In genomic region chr19:21520280-21520679, GRCm38 (mm10) we compare ENCODE assay signal across 21 mouse cellular contexts. TPM values are rescaled to one million over a fixed set of nuclear protein-coding genes. Genes with fewer than 3 reads are reported as not detected.
A peak's percentile ranks its signal among the peaks of the same experiment; 100 is the strongest.
DNase-seq lines count a peak whose midpoint lies in the region; ATAC-seq and TF ChIP-seq lines count a peak whose summit lies in the region.
"Had no signal": no experiment of that assay in that cellular context is flagged by ENCODE, and none has a peak within 500 bp of the region (broad histone marks: within the 10 kb centered on the region; RNA-seq: fewer than 3 reads in every experiment).

No protein-coding gene starts in this region.

- no peaks in the 10 kb centered on the region for H3K27me3 ChIP-seq in midbrain, embryonic 11.5 days (ENCODE audit: control insufficient read depth, insufficient read depth, low read length)
- no peaks in the 10 kb centered on the region for H3K27me3 ChIP-seq in liver, postnatal 0 days (ENCODE audit: insufficient read depth, low read length)
- H3K27me3 ChIP-seq: embryonic facial prominence, embryonic 12.5 days; forebrain, embryonic 13.5 days; forebrain, embryonic 15.5 days had no signal

- 73% methylated on average over 2 of the region's 2 CpGs for WGBS in midbrain, embryonic 11.5 days
- WGBS in liver, postnatal 0 days (ENCODE audit: insufficient replicate concordance), result 50% methylated on average over 2 of the region's 2 CpGs

- no peaks in the 10 kb centered on the region for H3K4me1 ChIP-seq in midbrain, embryonic 11.5 days (ENCODE audit: control insufficient read depth, insufficient read depth, low read length)
- no peaks in the 10 kb centered on the region for H3K4me1 ChIP-seq in liver, postnatal 0 days (ENCODE audit: insufficient read depth)
- H3K4me1 ChIP-seq: embryonic facial prominence, embryonic 10.5 days; embryonic facial prominence, embryonic 12.5 days; forebrain, embryonic 13.5 days; forebrain, embryonic 15.5 days had no signal

- DNase-seq in 416B (ENCODE audit: low read depth), result peak; percentile 71
- no peak for DNase-seq in midbrain, embryonic 11.5 days (ENCODE audit: low spot score, missing footprints)
- no peak for DNase-seq in liver, postnatal 0 days
- DNase-seq: adrenal gland, adult 2 months; adrenal gland, postnatal 10 days; adrenal gland, postnatal 25 days; cerebellum, adult 11 months; cerebellum, adult 18-20 months; cerebellum, adult 8-10 months; cerebellum, adult 9-11 months; cerebellum, postnatal 14 days; cerebellum, postnatal 36 days; forebrain, postnatal 0 days had no signal

- ATAC-seq in common myeloid progenitor, adult 5-6 weeks (replicated peaks; ENCODE audit: low read depth, poor library complexity, severe bottlenecking), result peak; percentile 36; the same call in 1 of the 2 replicates
- peak; percentile 48; the same call in 1 of the 2 replicates for ATAC-seq in megakaryocyte progenitor cell, adult 5-6 weeks (replicated peaks; ENCODE audit: poor library complexity)
- no peak for ATAC-seq in midbrain, embryonic 11.5 days (ENCODE audit: low FRiP score)
- no peak for ATAC-seq in liver, postnatal 0 days
- ATAC-seq: activated CD4-positive, CD25-positive, alpha-beta regulatory T cell, adult 4 months; forebrain, embryonic 13.5 days; forebrain, embryonic 15.5 days; forebrain, postnatal 0 days had no signal

- TF ChIP-seq CTCF in liver, postnatal 0 days (IDR thresholded peaks at IDR 0.05; ENCODE audit: low read depth), result no peak

- H3K4me3 ChIP-seq in midbrain, embryonic 11.5 days (ENCODE audit: low read depth, low read length), result no peak overlapping the region
- no peak overlapping the region for H3K4me3 ChIP-seq in liver, postnatal 0 days (ENCODE audit: low read depth, low read length)
- H3K4me3 ChIP-seq: embryonic facial prominence, embryonic 10.5 days; embryonic facial prominence, embryonic 12.5 days; forebrain, embryonic 13.5 days; forebrain, embryonic 15.5 days had no signal

- TF ChIP-seq EP300 in liver, postnatal 0 days (IDR thresholded peaks at IDR 0.05; ENCODE audit: low read depth), result no peak

- H3K9ac ChIP-seq in midbrain, embryonic 11.5 days (ENCODE audit: low read length), result no peak overlapping the region
- H3K9ac ChIP-seq in liver, postnatal 0 days (replicated peaks), result no peak overlapping the region
- H3K9ac ChIP-seq: embryonic facial prominence, embryonic 12.5 days; forebrain, embryonic 13.5 days; forebrain, embryonic 15.5 days; forebrain, postnatal 0 days had no signal

- no peaks in the 10 kb centered on the region for H3K9me3 ChIP-seq in midbrain, embryonic 11.5 days (ENCODE audit: control insufficient read depth, low read length)
- no peaks in the 10 kb centered on the region for H3K9me3 ChIP-seq in liver, postnatal 0 days (ENCODE audit: low read length)
- H3K9me3 ChIP-seq: embryonic facial prominence, embryonic 10.5 days; embryonic facial prominence, embryonic 12.5 days; forebrain, embryonic 13.5 days; forebrain, embryonic 15.5 days had no signal

- H3K36me3 ChIP-seq in midbrain, embryonic 11.5 days (ENCODE audit: control insufficient read depth, insufficient read depth, low read length), result no peaks in the 10 kb centered on the region
- no peaks in the 10 kb centered on the region for H3K36me3 ChIP-seq in liver, postnatal 0 days (replicated peaks; ENCODE audit: insufficient read depth, low read length)
- H3K36me3 ChIP-seq: embryonic facial prominence, embryonic 10.5 days; embryonic facial prominence, embryonic 12.5 days; forebrain, embryonic 15.5 days had no signal

- no peak overlapping the region for H3K4me2 ChIP-seq in midbrain, embryonic 11.5 days
- H3K4me2 ChIP-seq in liver, postnatal 0 days (ENCODE audit: low read depth, low read length), result no peak overlapping the region
- H3K4me2 ChIP-seq: embryonic facial prominence, embryonic 12.5 days; forebrain, embryonic 13.5 days; forebrain, embryonic 15.5 days had no signal

- no peak overlapping the region for H3K27ac ChIP-seq in midbrain, embryonic 11.5 days (ENCODE audit: low read depth, low read length)
- H3K27ac ChIP-seq in liver, postnatal 0 days (ENCODE audit: low read depth), result no peak overlapping the region
- H3K27ac ChIP-seq: embryonic facial prominence, embryonic 10.5 days; embryonic facial prominence, embryonic 12.5 days; forebrain, embryonic 13.5 days; forebrain, embryonic 15.5 days had no signal

RNA-seq across cellular contexts. Expression of gene Gda, which starts 47.0 kb away (rescaled TPM):
- total RNA-seq in common myeloid progenitor, adult 5-6 weeks (2017), result 6.5 and 9.6 TPM in 2 replicates
- total RNA-seq in megakaryocyte progenitor cell, adult 5-6 weeks (2015), result 72.8 and 84.6 TPM in 2 replicates
- 96.6 and 99.5 TPM in 2 replicates for total RNA-seq in megakaryocyte progenitor cell, adult 5-6 weeks (2017)
- 0.05 and 0.10 TPM in 2 replicates for polyA plus RNA-seq in midbrain, embryonic 11.5 days (2014; fragmentation: Nextera tagmentation; extraction: Ambion mirVana)
- polyA plus RNA-seq in liver, postnatal 0 days (2015; fragmentation: Nextera tagmentation; extraction: Ambion mirVana), result 1.6 and 2.0 TPM in 2 replicates
- polyA plus RNA-seq: forebrain, embryonic 11.5 days had no signal

Comparison
In these comparisons a context has a peak if more than half of its experiments do, and no peak if none do; other contexts are left out.
1. ATAC-seq: peak in common myeloid progenitor, adult 5-6 weeks (single experiment) and megakaryocyte progenitor cell, adult 5-6 weeks (single experiment); none in midbrain, embryonic 11.5 days (single experiment) and liver, postnatal 0 days (single experiment).